Mouse (Mus musculus) embryonic facial prominence, embryonic 11.5 days (tissue): Measurements from ENCODE around the gene Lrrc28. TPM values are rescaled to one million over a fixed set of nuclear protein-coding genes. Genes with fewer than 3 reads are reported as not detected.

Experiments used
- ATAC-seq: fragments of 200-750 bp; cut with Nextera tagmentation; replicated peaks from 2 replicates; pipeline ENCODE4 v1.8.0; 2017; ENCODE audit warnings: low read depth; ENCODE audit not compliant: insufficient number of reproducible peaks, low FRiP score, low TSS enrichment
- DNase-seq: peaks from one replicate; pipeline ENCODE4 v3.0.0-alpha.2; 2015; ENCODE audit warnings: low spot score
- H3K27ac ChIP-seq: fragments of 300-500 bp; sonication (generic); replicated peaks from 2 replicates; pipeline ENCODE4 v1.5.1; 2014; ENCODE audit warnings: mild to moderate bottlenecking, low read depth, low read length, control low read depth
- H3K27me3 ChIP-seq: fragments of 300-500 bp; sonication (generic); 2 replicates; pipeline ENCODE4 v1.6.1; 2014; ENCODE audit warnings: mild to moderate bottlenecking, low read length, moderate library complexity, mixed read lengths; ENCODE audit not compliant: control insufficient read depth, insufficient read depth
- H3K36me3 ChIP-seq: fragments of 300-500 bp; sonication (generic); replicated peaks from 2 replicates; pipeline ENCODE4 v1.6.1; 2014; ENCODE audit warnings: low read depth, mild to moderate bottlenecking, low read length, moderate library complexity, mixed read lengths; ENCODE audit not compliant: control insufficient read depth, insufficient read depth
- H3K4me1 ChIP-seq: fragments of 300-500 bp; sonication (generic); 2 replicates; pipeline ENCODE4 v1.6.1; 2014; ENCODE audit warnings: low read length, mixed read lengths; ENCODE audit not compliant: control insufficient read depth, insufficient read depth
- H3K4me2 ChIP-seq: fragments of 300-500 bp; sonication (generic); 2 replicates; pipeline ENCODE4 v1.6.1; 2014; ENCODE audit warnings: low read depth, mild to moderate bottlenecking, control low read depth, low read length, moderate library complexity
- H3K4me3 ChIP-seq: fragments of 300-500 bp; sonication (generic); 2 replicates; pipeline ENCODE4 v1.5.1; 2014; ENCODE audit warnings: low read depth, low read length, control low read depth
- H3K9ac ChIP-seq: fragments of 300-500 bp; sonication (generic); replicated peaks from 2 replicates; pipeline ENCODE4 v1.6.1; 2014; ENCODE audit warnings: mild to moderate bottlenecking, control low read depth, low read length
- H3K9me3 ChIP-seq: fragments of 300-500 bp; sonication (generic); replicated peaks from 2 replicates; pipeline ENCODE4 v1.6.1; 2016; ENCODE audit warnings: mild to moderate bottlenecking, low read length, inconsistent platforms, mixed read lengths; ENCODE audit not compliant: control insufficient read depth
- WGBS: fragments of 180-500 bp; shearing (Covaris S2); extraction: QIAGEN DNeasy Blood & Tissue Kit; methylation state at CpG from one replicate; pipeline ENCODE4 v1.1.7; 2014; 5-methylcytosine and 5-hydroxymethylcytosine counted together
- polyA plus RNA-seq: library from polyadenylated mRNA; unstranded; fragments of >200 nt; fragmentation: Nextera tagmentation; extraction: Ambion mirVana; gene quantifications from 2 replicates; pipeline ENCODE4 v1.2.1, GENCODE M21; 2014

Lrrc28 gene
- polyA plus RNA-seq, 1 experiment from 2014 or later, result 27.6 TPM

GRCm38 (mm10) chr7:67655186-67655585 is 10.1 kb upstream of the Lrrc28 start:
- Histone ChIP-seq H3K9me3 (no peaks in the 10 kb centered on the region), H3K9ac (no peak overlapping the region), H3K4me3 (no peak overlapping the region), H3K27me3 (no peaks in the 10 kb centered on the region), H3K4me1 (no peaks in the 10 kb centered on the region), H3K4me2 (no peak overlapping the region), H3K36me3 (no peaks in the 10 kb centered on the region), H3K27ac (no peak overlapping the region)
- peak; percentile 70; the same call in 1 of the 2 replicates for ATAC-seq
- WGBS, result 25% methylated on average over 1 of the region's 1 CpGs
- peak; percentile 65 for DNase-seq

GRCm38 (mm10) chr7:67654668-67655067 is 9.6 kb upstream of the Lrrc28 start:
- no peak overlapping the region for H3K27ac ChIP-seq
- no peaks in the 10 kb centered on the region for H3K36me3 ChIP-seq
- H3K9me3 ChIP-seq, result no peaks in the 10 kb centered on the region
- H3K9ac ChIP-seq, result no peak overlapping the region
- ATAC-seq, result no peak
- H3K27me3 ChIP-seq, result no peaks in the 10 kb centered on the region
- H3K4me1 ChIP-seq, result no peaks in the 10 kb centered on the region
- no peak overlapping the region for H3K4me2 ChIP-seq
- 77% methylated on average over 7 of the region's 7 CpGs for WGBS
- H3K4me3 ChIP-seq, result no peak overlapping the region
- DNase-seq, result no peak

- H3K27me3 ChIP-seq, result no peaks in the 10 kb centered on the region
- ATAC-seq, result no peak
- H3K36me3 ChIP-seq, result no peaks in the 10 kb centered on the region
- H3K27ac ChIP-seq, result no peak overlapping the region
- no peak overlapping the region for H3K4me2 ChIP-seq
- no peaks in the 10 kb centered on the region for H3K9me3 ChIP-seq
- DNase-seq, result no peak
- WGBS, result 68% methylated on average over 5 of the region's 5 CpGs
- H3K4me1 ChIP-seq, result no peaks in the 10 kb centered on the region
- no peak overlapping the region for H3K4me3 ChIP-seq
- no peak overlapping the region for H3K9ac ChIP-seq
These were observed 7.1 kb upstream of the Lrrc28 start for GRCm38 (mm10) chr7:67652211-67652610.

- no peak for DNase-seq
- Histone ChIP-seq H3K9me3 (no peaks in the 10 kb centered on the region), H3K9ac (no peak overlapping the region), H3K4me1 (no peaks in the 10 kb centered on the region), H3K36me3 (no peaks in the 10 kb centered on the region), H3K27ac (no peak overlapping the region), H3K27me3 (no peaks in the 10 kb centered on the region), H3K4me2 (peak overlapping the region; percentile 43), H3K4me3 (peak overlapping the region; percentile 41)
- 68% methylated on average over 4 of the region's 4 CpGs for WGBS
- ATAC-seq, result no peak
These were observed 3.3 kb upstream of the Lrrc28 start for GRCm38 (mm10) chr7:67648376-67648775.

GRCm38 (mm10) chr7:67647277-67647676 is 2.2 kb upstream of the Lrrc28 start, which contains the start of gene Ttc23:
Gene Ttc23, plus strand, starts transcription at chr7:67647410.
- ATAC-seq (no peak), DNase-seq (peak; percentile 88)
- peak within 1 kb of the TSS; percentile 67 for H3K4me3 ChIP-seq
- no peaks in the 10 kb centered on the region for H3K4me1 ChIP-seq
- peak within 1 kb of the TSS; percentile 76 for H3K9ac ChIP-seq
- peak within 1 kb of the TSS; percentile 60 for H3K4me2 ChIP-seq
- H3K27ac ChIP-seq, result peak within 1 kb of the TSS; percentile 11; the same call in 1 of the 2 replicates
- 0% methylated on average over 5 of the region's 5 CpGs for WGBS
- H3K9me3 ChIP-seq, result no peaks in the 10 kb centered on the region
- H3K36me3 ChIP-seq, result no peaks in the 10 kb centered on the region
- no peaks in the 10 kb centered on the region for H3K27me3 ChIP-seq

GRCm38 (mm10) chr7:67646131-67646530 is 1.1 kb upstream of the Lrrc28 start:
- H3K9ac ChIP-seq, result peak overlapping the region; percentile 76
- H3K27me3 ChIP-seq, result no peaks in the 10 kb centered on the region
- no peak for ATAC-seq
- no peak overlapping the region for H3K27ac ChIP-seq
- DNase-seq, result peak; percentile 32
- no peaks in the 10 kb centered on the region for H3K9me3 ChIP-seq
- 6% methylated on average over 6 of the region's 6 CpGs for WGBS
- no peaks in the 10 kb centered on the region for H3K4me1 ChIP-seq
- H3K36me3 ChIP-seq, result no peaks in the 10 kb centered on the region
- H3K4me3 ChIP-seq, result peak overlapping the region; percentile 67
- H3K4me2 ChIP-seq, result peak overlapping the region; percentile 60

GRCm38 (mm10) chr7:67645681-67646014 is 580 bp upstream of the Lrrc28 start:
- peak overlapping the region; percentile 67 for H3K4me3 ChIP-seq
- H3K27ac ChIP-seq, result peak overlapping the region; percentile 65; the same call in 1 of the 2 replicates
- H3K27me3 ChIP-seq, result no peaks in the 10 kb centered on the region
- under 1% methylated on average over 15 of the region's 15 CpGs for WGBS
- H3K9ac ChIP-seq, result peak overlapping the region; percentile 76
- no peaks in the 10 kb centered on the region for H3K4me1 ChIP-seq
- H3K4me2 ChIP-seq, result peak overlapping the region; percentile 60
- no peaks in the 10 kb centered on the region for H3K36me3 ChIP-seq
- DNase-seq (no peak), ATAC-seq (no peak)
- no peaks in the 10 kb centered on the region for H3K9me3 ChIP-seq

GRCm38 (mm10) chr7:67644291-67644690 is 777 bp downstream of the Lrrc28 start:
- no peaks in the 10 kb centered on the region for H3K4me1 ChIP-seq
- no peaks in the 10 kb centered on the region for H3K27me3 ChIP-seq
- DNase-seq (no peak), ATAC-seq (no peak)
- no peaks in the 10 kb centered on the region for H3K36me3 ChIP-seq
- peak overlapping the region; percentile 35 for H3K4me2 ChIP-seq
- H3K9ac ChIP-seq, result no peak overlapping the region; the same call in 1 of the 2 replicates
- peak overlapping the region; percentile 67 for H3K4me3 ChIP-seq
- no peak overlapping the region for H3K27ac ChIP-seq
- no peaks in the 10 kb centered on the region for H3K9me3 ChIP-seq
- 46% methylated on average over 8 of the region's 8 CpGs for WGBS
